Mouse (Mus musculus) embryonic fibroblast, embryonic 13.5 days (primary cell): ENCODE measurements around the gene Ttll7.

Experiments
- CTCF ChIP-seq: IDR thresholded peaks from 2 replicates; pipeline ENCODE4 v1.5.1; 2011; ENCODE audit warnings: mild to moderate bottlenecking, control low read depth, low read length, moderate library complexity, borderline replicate concordance; ENCODE audit not compliant: insufficient read depth
- POLR2A ChIP-seq: IDR thresholded peaks from 2 replicates; pipeline ENCODE4 v1.6.1; 2011; ENCODE audit warnings: low read depth, mild to moderate bottlenecking, control low read depth, low read length, moderate library complexity

DNA sequence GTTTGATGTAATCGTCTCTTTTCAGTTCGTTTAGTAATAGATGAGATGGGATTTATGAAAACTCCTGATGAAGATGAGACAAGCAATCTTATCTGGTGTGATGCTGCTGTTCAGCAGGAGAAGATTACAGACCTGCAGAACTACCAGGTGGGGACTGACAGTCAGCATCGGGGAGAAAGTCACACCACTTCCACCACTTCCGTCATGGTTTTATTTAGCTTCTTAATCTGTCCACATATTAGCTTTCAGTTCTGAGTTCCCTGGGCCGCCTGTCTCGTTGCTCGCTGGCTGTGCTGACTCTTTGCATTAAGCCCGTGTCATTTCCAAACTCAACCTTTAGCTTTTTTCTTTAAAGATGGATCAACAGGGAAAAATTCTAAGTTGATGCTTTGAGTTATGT, 44.4 kb downstream of the Ttll7 start:
- TF ChIP-seq CTCF: no peak
- no peak for TF ChIP-seq POLR2A
